Mouse (Mus musculus): Measurements from ENCODE around the gene Fam217a. TPM values are rescaled to one million over a fixed set of nuclear protein-coding genes. Genes with fewer than 3 reads are reported as not detected.
"Not testable (repeated sequence)": the region's sequence is repeated elsewhere in the genome, so short reads cannot be mapped to it uniquely, and the experiment has no call there.

Gene Fam217a
- total RNA-seq, 2 experiments from 2014 or later: 0.28 to 0.32 TPM

GRCm38 (mm10) chr13:34875166-34875710 is 48.9 kb downstream of the Fam217a start, which contains the start of gene Prpf4b:
Gene Prpf4b (plus strand): TSS chr13:34875302.
- intact Hi-C loops (cut with DNase I): no loop called here
- DNase-seq: peak; percentile 93

GRCm38 (mm10) chr13:34874736-34875135 is 49.4 kb downstream of the Fam217a start:
- intact Hi-C loops (cut with DNase I): not testable (repeated sequence)
- DNase-seq: peak; percentile 8

GRCm38 (mm10) chr13:34873801-34874681 is 50.1 kb downstream of the Fam217a start:
- intact Hi-C loops (cut with DNase I): no loop called here
- DNase-seq: peak; percentile 95

GRCm38 (mm10) chr13:34864420-34865169 is 59.5 kb downstream of the Fam217a start:
- peak; percentile 13 for DNase-seq
- intact Hi-C loops (cut with DNase I): loop anchor here (1.0 to 10.0 kb wide), 2 partner anchors 221 to 680 kb away; no protein-coding TSS in a partner anchor

GRCm38 (mm10) chr13:34861166-34861565 is 62.9 kb downstream of the Fam217a start:
- DNase-seq: not testable (repeated sequence)
- intact Hi-C loops (cut with DNase I): loop anchor here (10.0 kb wide), 1 partner anchor 676 kb away; no protein-coding TSS in a partner anchor

Other genes starting within 250 kb of the Fam217a start
- gene Fam50b, start 189.5 kb downstream of the Fam217a start, total RNA-seq (2021): not detected
- gene Prpf4b, start 49.0 kb downstream of the Fam217a start, total RNA-seq (2021): 100 to 1,000 TPM in 1 of 2 experiments, 10 to 100 TPM in 1; 92.7 to 100 TPM
- not detected for gene 4933417A18Rik, start 99 bp upstream of the Fam217a start, total RNA-seq (2021)
- gene Eci3, start 39.5 kb upstream of the Fam217a start, total RNA-seq (2021): 1 to 10 TPM in 1 of 2 experiments, not detected in 1; 1.0 TPM
- 10 to 100 TPM; 58.2 to 59.3 TPM for gene Eci2, start 102.8 kb upstream of the Fam217a start, total RNA-seq (2021)

Data from left cerebral cortex, postnatal 4 days (tissue).